Mouse (Mus musculus): ENCODE measurements around the gene Qtrt1. TPM values are rescaled to one million over a fixed set of nuclear protein-coding genes. Genes with fewer than 3 reads are reported as not detected.

Qtrt1 gene
- polyA plus RNA-seq, 1 experiment from 2014 or later, result 30.8 TPM

- peak; percentile 30; the same call in 1 of the 2 replicates for ATAC-seq (ENCODE audit: low FRiP score, low TSS enrichment)
- TF ChIP-seq EP300 (optimal IDR thresholded peaks at IDR 0.05), result no peak
- TF ChIP-seq CTCF (IDR thresholded peaks at IDR 0.05; ENCODE audit: low read depth), result no peak
- WGBS, result 46% methylated on average over 8 of the region's 8 CpGs
Observed at GRCm38 (mm10) chr9:21451870-21452269, 40.2 kb downstream of the Qtrt1 start.

GRCm38 (mm10) chr9:21453003-21453402, 41.4 kb downstream of the Qtrt1 start:
- no peaks in the 10 kb centered on the region for H3K9me3 ChIP-seq (ENCODE audit: control insufficient read depth, low read length)
- H3K27ac ChIP-seq (replicated peaks), result no peak overlapping the region
- TF ChIP-seq CTCF (IDR thresholded peaks at IDR 0.05; ENCODE audit: low read depth) (no peak), EP300 (optimal IDR thresholded peaks at IDR 0.05) (no peak)
- no peaks in the 10 kb centered on the region; the same call in 1 of the 2 replicates for H3K36me3 ChIP-seq (ENCODE audit: control insufficient read depth, insufficient read depth, low read length)
- WGBS, result 74% methylated on average over 7 of the region's 7 CpGs
- DNase-seq (ENCODE audit: low spot score) (no peak), ATAC-seq (ENCODE audit: low FRiP score, low TSS enrichment) (no peak)
- H3K27me3 ChIP-seq (ENCODE audit: control insufficient read depth, insufficient read depth, low read length), result no peaks in the 10 kb centered on the region
- H3K4me2 ChIP-seq (replicated peaks; ENCODE audit: low read depth), result no peak overlapping the region
- no peak overlapping the region for H3K4me3 ChIP-seq (ENCODE audit: low read depth, low read length)
- H3K9ac ChIP-seq (ENCODE audit: low read length), result no peak overlapping the region
- H3K4me1 ChIP-seq (replicated peaks; ENCODE audit: control insufficient read depth, insufficient read depth), result peaks cover 6% of the 10 kb centered on the region

More at GRCm38 (mm10) chr9:21451870-21452269, 40.2 kb downstream of the Qtrt1 start:
- H3K9ac ChIP-seq (ENCODE audit: low read length), result peak overlapping the region; percentile 31; the same call in 1 of the 2 replicates
- no peaks in the 10 kb centered on the region for H3K9me3 ChIP-seq (ENCODE audit: control insufficient read depth, low read length)
- H3K27ac ChIP-seq (replicated peaks), result peak overlapping the region; percentile 88
- H3K4me2 ChIP-seq (replicated peaks; ENCODE audit: low read depth), result no peak overlapping the region
- DNase-seq (ENCODE audit: low spot score), result peak; percentile 40
- no peaks in the 10 kb centered on the region for H3K27me3 ChIP-seq (ENCODE audit: control insufficient read depth, insufficient read depth, low read length)
- H3K36me3 ChIP-seq (ENCODE audit: control insufficient read depth, insufficient read depth, low read length), result no peaks in the 10 kb centered on the region; the same call in 1 of the 2 replicates
- H3K4me3 ChIP-seq (ENCODE audit: low read depth, low read length), result no peak overlapping the region
- H3K4me1 ChIP-seq (replicated peaks; ENCODE audit: control insufficient read depth, insufficient read depth), result peaks cover 6% of the 10 kb centered on the region

GRCm38 (mm10) chr9:21453459-21453858, 41.8 kb downstream of the Qtrt1 start:
- Histone ChIP-seq H3K36me3 (ENCODE audit: control insufficient read depth, insufficient read depth, low read length) (no peaks in the 10 kb centered on the region), H3K27me3 (ENCODE audit: control insufficient read depth, insufficient read depth, low read length) (no peaks in the 10 kb centered on the region), H3K27ac (replicated peaks) (no peak overlapping the region), H3K4me1 (replicated peaks; ENCODE audit: control insufficient read depth, insufficient read depth) (peaks cover 6% of the 10 kb centered on the region), H3K4me2 (replicated peaks; ENCODE audit: low read depth) (no peak overlapping the region), H3K9me3 (ENCODE audit: control insufficient read depth, low read length) (no peaks in the 10 kb centered on the region), H3K4me3 (ENCODE audit: low read depth, low read length) (no peak overlapping the region), H3K9ac (ENCODE audit: low read length) (no peak overlapping the region)
- 75% methylated on average over 2 of the region's 2 CpGs for whole genome bisulfite sequencing
- ATAC-seq (ENCODE audit: low FRiP score, low TSS enrichment) (no peak), DNase-seq (ENCODE audit: low spot score) (no peak)
- TF ChIP-seq EP300 (optimal IDR thresholded peaks at IDR 0.05) (no peak), CTCF (IDR thresholded peaks at IDR 0.05; ENCODE audit: low read depth) (no peak)

- Histone ChIP-seq H3K27ac (replicated peaks) (no peak overlapping the region), H3K9ac (ENCODE audit: low read length) (no peak overlapping the region), H3K4me2 (replicated peaks; ENCODE audit: low read depth) (no peak overlapping the region), H3K9me3 (ENCODE audit: control insufficient read depth, low read length) (no peaks in the 10 kb centered on the region), H3K4me3 (ENCODE audit: low read depth, low read length) (no peak overlapping the region), H3K36me3 (ENCODE audit: control insufficient read depth, insufficient read depth, low read length) (0 out of 2 replicates have a peak, but pooled peaks cover 3% of the 10 kb centered on the region), H3K4me1 (replicated peaks; ENCODE audit: control insufficient read depth, insufficient read depth) (peaks cover 6% of the 10 kb centered on the region), H3K27me3 (ENCODE audit: control insufficient read depth, insufficient read depth, low read length) (no peaks in the 10 kb centered on the region)
- ATAC-seq (ENCODE audit: low FRiP score, low TSS enrichment) (no peak), DNase-seq (ENCODE audit: low spot score) (no peak)
- no peak for TF ChIP-seq CTCF (IDR thresholded peaks at IDR 0.05; ENCODE audit: low read depth)
- TF ChIP-seq EP300 (optimal IDR thresholded peaks at IDR 0.05), result no peak
- 69% methylated on average over 4 of the region's 4 CpGs for WGBS
Observed at GRCm38 (mm10) chr9:21454556-21454955, 42.9 kb downstream of the Qtrt1 start.

- Histone ChIP-seq H3K9me3 (ENCODE audit: control insufficient read depth, low read length) (no peaks in the 10 kb centered on the region), H3K36me3 (ENCODE audit: control insufficient read depth, insufficient read depth, low read length) (0 out of 2 replicates have a peak, but pooled peaks cover 3% of the 10 kb centered on the region), H3K27ac (replicated peaks) (0 out of 2 replicates have a peak overlapping the region, but pooled peaks have one; percentile 53), H3K27me3 (ENCODE audit: control insufficient read depth, insufficient read depth, low read length) (no peaks in the 10 kb centered on the region), H3K4me2 (replicated peaks; ENCODE audit: low read depth) (no peak overlapping the region), H3K4me1 (replicated peaks; ENCODE audit: control insufficient read depth, insufficient read depth) (peaks cover 6% of the 10 kb centered on the region), H3K9ac (ENCODE audit: low read length) (no peak overlapping the region), H3K4me3 (ENCODE audit: low read depth, low read length) (no peak overlapping the region)
- WGBS, result 41% methylated on average over 4 of the region's 4 CpGs
- no peak for DNase-seq (ENCODE audit: low spot score)
- no peak for ATAC-seq (ENCODE audit: low FRiP score, low TSS enrichment)
- no peak for TF ChIP-seq EP300 (optimal IDR thresholded peaks at IDR 0.05)
- TF ChIP-seq CTCF (IDR thresholded peaks at IDR 0.05; ENCODE audit: low read depth), result no peak
Observed at GRCm38 (mm10) chr9:21455103-21455770, 43.6 kb downstream of the Qtrt1 start.

- Histone ChIP-seq H3K4me2 (replicated peaks; ENCODE audit: low read depth) (no peak overlapping the region), H3K4me3 (ENCODE audit: low read depth, low read length) (no peak overlapping the region), H3K4me1 (replicated peaks; ENCODE audit: control insufficient read depth, insufficient read depth) (peaks cover 6% of the 10 kb centered on the region), H3K27ac (replicated peaks) (no peak overlapping the region), H3K36me3 (ENCODE audit: control insufficient read depth, insufficient read depth, low read length) (0 out of 2 replicates have a peak, but pooled peaks cover 3% of the 10 kb centered on the region), H3K9me3 (ENCODE audit: control insufficient read depth, low read length) (no peaks in the 10 kb centered on the region), H3K9ac (ENCODE audit: low read length) (no peak overlapping the region), H3K27me3 (ENCODE audit: control insufficient read depth, insufficient read depth, low read length) (no peaks in the 10 kb centered on the region)
- DNase-seq (ENCODE audit: low spot score) (no peak), ATAC-seq (ENCODE audit: low FRiP score, low TSS enrichment) (no peak)
- TF ChIP-seq EP300 (optimal IDR thresholded peaks at IDR 0.05) (no peak), CTCF (IDR thresholded peaks at IDR 0.05; ENCODE audit: low read depth) (no peak)
- 79% methylated on average over 7 of the region's 7 CpGs for WGBS
Observed at GRCm38 (mm10) chr9:21456246-21456929, 44.8 kb downstream of the Qtrt1 start.

Measured in stomach, postnatal 0 days (tissue).